Mouse (Mus musculus): Measurements from ENCODE around the gene Dnajb4. TPM values are rescaled to one million over a fixed set of nuclear protein-coding genes. Genes with fewer than 3 reads are reported as not detected.

Gene Dnajb4
- polyA plus RNA-seq, 1 experiment from 2014 or later = 30.3 TPM

GRCm38 (mm10) chr3:152153152-152153551 is 57.0 kb downstream of the Dnajb4 start:
- no peaks in the 10 kb centered on the region for H3K4me1 ChIP-seq (ENCODE audit: control insufficient read depth, insufficient read depth, low read length)
- 50% methylated on average over 2 of the region's 2 CpGs for WGBS
- no peaks in the 10 kb centered on the region for H3K9me3 ChIP-seq (ENCODE audit: control insufficient read depth, low read depth, low read length)
- H3K4me3 ChIP-seq (ENCODE audit: low read depth, low read length) = no peak overlapping the region
- H3K36me3 ChIP-seq (ENCODE audit: control insufficient read depth, insufficient read depth, low read length) = no peaks in the 10 kb centered on the region
- no peak overlapping the region for H3K4me2 ChIP-seq (replicated peaks; ENCODE audit: low read depth, low read length)
- ATAC-seq (ENCODE audit: insufficient number of reproducible peaks, insufficient read depth, low FRiP score, low read depth) = no peak
- H3K9ac ChIP-seq (replicated peaks; ENCODE audit: low read depth, low read length) = no peak overlapping the region
- no peak overlapping the region for H3K27ac ChIP-seq (ENCODE audit: low read length)
- no peaks in the 10 kb centered on the region for H3K27me3 ChIP-seq (ENCODE audit: control insufficient read depth, insufficient read depth, low read length)

- Histone ChIP-seq H3K4me2 (replicated peaks; ENCODE audit: low read depth, low read length) (no peak overlapping the region), H3K27ac (ENCODE audit: low read length) (no peak overlapping the region), H3K36me3 (ENCODE audit: control insufficient read depth, insufficient read depth, low read length) (no peaks in the 10 kb centered on the region), H3K9ac (replicated peaks; ENCODE audit: low read depth, low read length) (no peak overlapping the region), H3K4me3 (ENCODE audit: low read depth, low read length) (no peak overlapping the region), H3K4me1 (ENCODE audit: control insufficient read depth, insufficient read depth, low read length) (no peaks in the 10 kb centered on the region), H3K27me3 (ENCODE audit: control insufficient read depth, insufficient read depth, low read length) (no peaks in the 10 kb centered on the region), H3K9me3 (ENCODE audit: control insufficient read depth, low read depth, low read length) (no peaks in the 10 kb centered on the region)
- peak; percentile 62; the same call in 1 of the 2 replicates for ATAC-seq (ENCODE audit: insufficient number of reproducible peaks, insufficient read depth, low FRiP score, low read depth)
- whole genome bisulfite sequencing = 94% methylated on average over 1 of the region's 1 CpGs
These were observed 57.7 kb downstream of the Dnajb4 start for GRCm38 (mm10) chr3:152152483-152152804.

GRCm38 (mm10) chr3:152151725-152152482 is 58.2 kb downstream of the Dnajb4 start:
- ATAC-seq (ENCODE audit: insufficient number of reproducible peaks, insufficient read depth, low FRiP score, low read depth) = peak; percentile 25; the same call in 1 of the 2 replicates
- H3K4me1 ChIP-seq (ENCODE audit: control insufficient read depth, insufficient read depth, low read length) = no peaks in the 10 kb centered on the region
- no peaks in the 10 kb centered on the region for H3K9me3 ChIP-seq (ENCODE audit: control insufficient read depth, low read depth, low read length)
- no peaks in the 10 kb centered on the region for H3K36me3 ChIP-seq (ENCODE audit: control insufficient read depth, insufficient read depth, low read length)
- 64% methylated on average over 29 of the region's 29 CpGs for WGBS
- no peaks in the 10 kb centered on the region for H3K27me3 ChIP-seq (ENCODE audit: control insufficient read depth, insufficient read depth, low read length)
- H3K9ac ChIP-seq (replicated peaks; ENCODE audit: low read depth, low read length) = no peak overlapping the region
- no peak overlapping the region for H3K27ac ChIP-seq (ENCODE audit: low read length)
- H3K4me2 ChIP-seq (replicated peaks; ENCODE audit: low read depth, low read length) = peak overlapping the region; percentile 22; the same call in 1 of the 2 replicates
- H3K4me3 ChIP-seq (ENCODE audit: low read depth, low read length) = no peak overlapping the region

GRCm38 (mm10) chr3:152149863-152150262 is 60.2 kb downstream of the Dnajb4 start:
- Histone ChIP-seq H3K27me3 (ENCODE audit: control insufficient read depth, insufficient read depth, low read length) (no peaks in the 10 kb centered on the region), H3K36me3 (ENCODE audit: control insufficient read depth, insufficient read depth, low read length) (no peaks in the 10 kb centered on the region), H3K4me1 (ENCODE audit: control insufficient read depth, insufficient read depth, low read length) (no peaks in the 10 kb centered on the region), H3K27ac (ENCODE audit: low read length) (no peak overlapping the region), H3K9me3 (ENCODE audit: control insufficient read depth, low read depth, low read length) (no peaks in the 10 kb centered on the region), H3K4me2 (replicated peaks; ENCODE audit: low read depth, low read length) (no peak overlapping the region), H3K4me3 (ENCODE audit: low read depth, low read length) (no peak overlapping the region), H3K9ac (replicated peaks; ENCODE audit: low read depth, low read length) (no peak overlapping the region)
- WGBS = 47% methylated on average over 3 of the region's 3 CpGs
- ATAC-seq (ENCODE audit: insufficient number of reproducible peaks, insufficient read depth, low FRiP score, low read depth) = no peak

GRCm38 (mm10) chr3:152149449-152149848 is 60.7 kb downstream of the Dnajb4 start:
- H3K4me2 ChIP-seq (replicated peaks; ENCODE audit: low read depth, low read length) = no peak overlapping the region
- no peaks in the 10 kb centered on the region for H3K9me3 ChIP-seq (ENCODE audit: control insufficient read depth, low read depth, low read length)
- ATAC-seq (ENCODE audit: insufficient number of reproducible peaks, insufficient read depth, low FRiP score, low read depth) = no peak
- no peak overlapping the region for H3K9ac ChIP-seq (replicated peaks; ENCODE audit: low read depth, low read length)
- H3K27me3 ChIP-seq (ENCODE audit: control insufficient read depth, insufficient read depth, low read length) = no peaks in the 10 kb centered on the region
- no peak overlapping the region for H3K4me3 ChIP-seq (ENCODE audit: low read depth, low read length)
- no peaks in the 10 kb centered on the region for H3K4me1 ChIP-seq (ENCODE audit: control insufficient read depth, insufficient read depth, low read length)
- no peaks in the 10 kb centered on the region for H3K36me3 ChIP-seq (ENCODE audit: control insufficient read depth, insufficient read depth, low read length)
- no peak overlapping the region for H3K27ac ChIP-seq (ENCODE audit: low read length)
- 61% methylated on average over 7 of the region's 7 CpGs for WGBS

- WGBS = 52% methylated on average over 12 of the region's 12 CpGs
- Histone ChIP-seq H3K4me1 (ENCODE audit: control insufficient read depth, insufficient read depth, low read length) (no peaks in the 10 kb centered on the region), H3K36me3 (ENCODE audit: control insufficient read depth, insufficient read depth, low read length) (no peaks in the 10 kb centered on the region), H3K4me2 (replicated peaks; ENCODE audit: low read depth, low read length) (no peak overlapping the region), H3K27ac (ENCODE audit: low read length) (no peak overlapping the region), H3K9me3 (ENCODE audit: control insufficient read depth, low read depth, low read length) (no peaks in the 10 kb centered on the region), H3K9ac (replicated peaks; ENCODE audit: low read depth, low read length) (no peak overlapping the region), H3K27me3 (ENCODE audit: control insufficient read depth, insufficient read depth, low read length) (no peaks in the 10 kb centered on the region), H3K4me3 (ENCODE audit: low read depth, low read length) (no peak overlapping the region)
- peak; percentile 60 for ATAC-seq (ENCODE audit: insufficient number of reproducible peaks, insufficient read depth, low FRiP score, low read depth)
These were observed 62.8 kb downstream of the Dnajb4 start for GRCm38 (mm10) chr3:152147085-152147831.

- Histone ChIP-seq H3K36me3 (ENCODE audit: control insufficient read depth, insufficient read depth, low read length) (no peaks in the 10 kb centered on the region), H3K9ac (replicated peaks; ENCODE audit: low read depth, low read length) (no peak overlapping the region), H3K27me3 (ENCODE audit: control insufficient read depth, insufficient read depth, low read length) (no peaks in the 10 kb centered on the region), H3K4me3 (ENCODE audit: low read depth, low read length) (no peak overlapping the region), H3K9me3 (ENCODE audit: control insufficient read depth, low read depth, low read length) (no peaks in the 10 kb centered on the region), H3K4me2 (replicated peaks; ENCODE audit: low read depth, low read length) (no peak overlapping the region), H3K4me1 (ENCODE audit: control insufficient read depth, insufficient read depth, low read length) (no peaks in the 10 kb centered on the region), H3K27ac (ENCODE audit: low read length) (no peak overlapping the region)
- peak; percentile 49; the same call in 1 of the 2 replicates for ATAC-seq (ENCODE audit: insufficient number of reproducible peaks, insufficient read depth, low FRiP score, low read depth)
- WGBS = 62% methylated on average over 2 of the region's 2 CpGs
These were observed 64.9 kb downstream of the Dnajb4 start for GRCm38 (mm10) chr3:152145186-152145585.

- Histone ChIP-seq H3K4me1 (ENCODE audit: control insufficient read depth, insufficient read depth, low read length) (no peaks in the 10 kb centered on the region), H3K9ac (replicated peaks; ENCODE audit: low read depth, low read length) (no peak overlapping the region), H3K27me3 (ENCODE audit: control insufficient read depth, insufficient read depth, low read length) (no peaks in the 10 kb centered on the region), H3K9me3 (ENCODE audit: control insufficient read depth, low read depth, low read length) (no peaks in the 10 kb centered on the region), H3K4me3 (ENCODE audit: low read depth, low read length) (no peak overlapping the region), H3K4me2 (replicated peaks; ENCODE audit: low read depth, low read length) (no peak overlapping the region), H3K36me3 (ENCODE audit: control insufficient read depth, insufficient read depth, low read length) (no peaks in the 10 kb centered on the region), H3K27ac (ENCODE audit: low read length) (no peak overlapping the region)
- WGBS = 59% methylated on average over 6 of the region's 6 CpGs
- ATAC-seq (ENCODE audit: insufficient number of reproducible peaks, insufficient read depth, low FRiP score, low read depth) = no peak
These were observed 67.0 kb downstream of the Dnajb4 start for GRCm38 (mm10) chr3:152142989-152143695.

All from stomach, embryonic 14.5 days (tissue).